Mouse (Mus musculus): ENCODE measurements around the gene Mme.

The Mme gene

DNA sequence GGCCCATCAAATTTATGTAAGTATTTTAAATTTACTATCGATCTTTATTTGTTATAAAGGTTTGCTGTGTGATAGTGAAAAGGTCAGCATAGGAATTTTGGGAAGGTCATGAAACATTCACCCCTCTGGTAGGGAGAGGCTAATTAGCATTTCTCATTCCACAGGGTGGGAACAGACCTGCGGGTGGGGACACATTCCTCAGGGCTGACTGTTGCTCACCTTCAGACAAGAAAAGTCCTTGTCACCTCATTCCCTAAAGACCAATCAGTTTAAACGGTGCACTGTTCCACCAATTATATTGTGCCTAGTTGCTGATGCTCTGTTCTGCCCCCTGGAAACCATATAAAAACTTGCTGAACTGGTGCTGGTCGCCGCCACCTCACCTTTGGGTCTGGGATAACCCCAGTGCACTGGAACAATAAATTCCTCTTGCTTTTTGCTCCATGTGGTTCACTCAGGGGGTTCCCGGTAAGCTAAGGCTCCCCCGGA is at the start of gene Mme:
Gene Mme (plus strand): TSS at position 439 of the 489 bp plus-strand sequence.
- DNase-seq (ENCODE audit: low spot score in 2 of 2), result no peak

DNA sequence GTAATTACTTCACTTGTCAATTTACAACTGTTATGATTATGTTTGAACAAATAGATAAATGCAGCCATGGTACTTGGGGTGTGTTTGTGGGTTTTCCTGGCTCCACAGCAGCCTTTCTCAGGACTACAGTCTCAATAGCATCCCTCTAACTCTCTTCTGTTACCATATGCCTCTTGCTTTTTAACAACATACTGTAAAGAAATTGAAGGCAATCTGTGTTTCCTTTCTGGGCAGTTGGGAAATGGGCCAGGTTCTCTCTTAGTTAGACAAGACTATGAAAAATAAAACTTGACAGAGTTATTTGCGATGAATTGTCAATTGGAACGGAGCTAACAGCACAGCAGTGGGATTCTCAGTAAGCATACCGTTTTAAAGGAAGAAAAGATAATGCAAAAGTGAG is 44.8 kb upstream of the Mme start:
- DNase-seq (ENCODE audit: low spot score in 2 of 2), result peak in 1 of 2 experiments; percentile 22

DNA sequence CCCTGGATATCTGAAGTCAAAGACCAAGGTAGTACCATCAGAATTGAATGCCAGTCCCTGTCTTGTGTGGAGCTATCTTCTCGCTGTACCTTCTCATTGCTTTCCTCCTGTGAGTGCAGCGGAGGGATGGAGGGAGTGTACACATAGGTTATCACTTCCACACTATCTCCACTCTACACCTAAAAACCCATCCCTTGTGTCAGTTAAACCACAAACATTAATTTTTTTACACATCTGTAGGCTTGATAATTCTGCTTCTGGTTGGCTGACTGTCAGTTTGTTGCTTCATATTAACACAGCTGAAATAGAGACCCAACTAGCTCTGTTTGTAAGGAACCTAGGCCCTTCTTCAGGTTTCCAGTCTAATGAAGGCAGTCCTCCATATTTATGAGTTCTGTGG is 43.3 kb upstream of the Mme start:
- no peak for DNase-seq (ENCODE audit: low spot score in 2 of 2)

DNA sequence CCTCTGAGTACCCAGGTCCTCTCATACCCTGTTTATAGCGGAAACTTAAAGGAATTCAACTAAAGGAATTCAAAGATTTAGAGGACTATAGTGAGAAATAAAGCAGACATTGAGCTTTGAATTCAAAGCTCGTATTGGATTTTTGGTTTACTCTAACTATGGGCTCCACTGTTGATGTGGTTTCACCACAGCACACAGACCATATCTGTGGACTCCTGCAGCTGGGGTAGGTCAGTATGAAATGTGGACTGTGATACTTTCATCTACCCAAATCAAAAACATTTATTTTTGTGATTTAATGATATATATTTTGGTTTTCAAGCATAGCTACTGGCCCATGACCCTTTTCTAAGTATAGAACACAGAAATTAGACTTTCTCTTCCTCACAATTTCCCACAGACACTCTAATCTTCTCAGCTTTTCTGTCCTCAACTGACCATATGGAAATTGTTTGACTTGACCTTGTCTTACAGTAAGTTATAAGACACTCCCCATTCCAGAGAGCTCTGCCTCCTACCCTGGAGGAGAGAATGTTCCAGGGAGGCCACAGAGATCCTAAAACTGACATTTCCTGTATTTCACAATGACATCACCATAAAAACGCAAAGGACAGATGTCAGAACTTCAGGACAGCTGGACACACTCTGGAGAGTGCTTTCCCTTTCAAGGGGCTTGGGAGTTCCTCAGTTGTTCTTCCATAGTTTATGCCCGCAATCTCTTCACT is 19.3 kb upstream of the Mme start:
- DNase-seq (ENCODE audit: low spot score in 2 of 2), result no peak

DNA sequence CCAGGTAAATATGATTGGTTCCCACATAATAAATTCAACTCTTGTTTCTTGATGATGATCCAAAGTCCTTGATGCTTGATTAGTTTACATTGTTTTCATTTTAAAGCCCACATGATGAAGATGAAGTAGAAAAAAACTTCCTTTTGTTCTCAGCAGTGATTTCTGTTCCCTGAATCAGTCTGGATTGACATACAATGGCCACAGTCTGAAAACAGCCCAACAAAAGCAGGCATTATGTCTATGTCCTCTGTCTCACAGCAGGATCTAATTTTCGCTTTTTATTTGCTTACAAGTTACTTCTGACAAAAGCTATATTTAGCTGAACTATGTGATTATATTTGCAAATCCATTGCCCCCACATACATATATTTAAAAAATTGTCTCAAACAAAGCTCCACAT is 17.7 kb upstream of the Mme start:
- no peak for DNase-seq (ENCODE audit: low spot score in 2 of 2)

DNA sequence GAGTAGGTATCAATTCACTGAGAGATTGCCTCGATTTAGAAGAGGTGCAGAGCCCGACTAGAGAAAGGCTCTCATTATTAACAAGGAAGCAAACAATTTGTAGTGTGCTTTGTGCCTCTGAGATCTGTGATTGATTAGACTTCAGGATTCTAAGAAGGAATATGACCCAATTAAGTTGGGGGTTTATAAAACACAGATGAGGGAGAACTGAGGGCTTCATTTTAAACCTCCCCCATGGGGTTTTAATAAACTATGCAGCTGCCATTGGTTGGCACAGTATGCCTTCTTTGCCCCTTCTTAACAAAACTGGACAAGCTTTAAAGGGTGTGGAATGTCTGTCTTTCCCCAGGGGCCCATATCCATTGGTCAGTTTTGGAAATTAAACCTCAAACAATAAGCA is 5.4 kb upstream of the Mme start:
- no peak for DNase-seq (ENCODE audit: low spot score in 2 of 2)

DNA sequence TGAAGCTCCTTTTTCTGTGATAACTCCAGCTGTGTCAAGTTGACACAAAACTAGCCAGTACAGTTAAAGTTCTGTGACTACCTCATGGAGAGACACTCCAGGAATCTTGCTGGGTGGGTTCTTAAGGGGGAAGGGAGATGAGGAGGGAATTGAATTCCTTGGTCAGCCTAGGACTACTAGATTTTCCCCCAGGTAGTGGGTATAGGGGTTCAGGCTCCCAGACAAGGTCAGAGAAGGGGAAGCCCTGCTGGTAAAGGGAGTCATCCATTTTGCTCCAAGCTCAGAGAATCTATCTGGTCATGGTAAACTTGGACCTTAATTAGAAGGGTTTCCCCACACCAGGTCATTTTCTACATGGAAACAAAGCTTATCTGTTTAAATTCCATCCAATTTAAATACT is 2.4 kb downstream of the Mme start:
- no peak for DNase-seq (ENCODE audit: low spot score in 2 of 2)

DNA sequence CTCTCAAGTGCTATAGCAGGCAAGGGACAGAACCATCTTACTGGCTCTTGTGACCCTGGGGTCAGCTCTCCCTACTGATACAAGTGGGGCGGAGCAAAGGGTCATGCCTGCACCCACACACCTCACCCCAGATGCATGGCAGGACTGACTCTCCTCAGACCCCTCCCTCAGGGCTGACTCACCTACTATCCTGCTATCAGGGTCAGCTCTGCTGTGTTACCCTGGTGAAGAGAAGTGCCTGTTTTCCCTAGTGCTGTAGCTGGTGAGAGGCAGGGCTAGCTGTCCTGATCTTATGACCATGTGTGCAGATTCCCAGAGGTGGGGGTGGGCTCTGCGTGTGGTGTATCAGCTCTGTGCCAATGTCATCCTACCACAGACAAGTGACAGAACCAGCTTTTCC is 30.8 kb downstream of the Mme start:
- DNase-seq (ENCODE audit: low spot score in 2 of 2), result no peak

DNA sequence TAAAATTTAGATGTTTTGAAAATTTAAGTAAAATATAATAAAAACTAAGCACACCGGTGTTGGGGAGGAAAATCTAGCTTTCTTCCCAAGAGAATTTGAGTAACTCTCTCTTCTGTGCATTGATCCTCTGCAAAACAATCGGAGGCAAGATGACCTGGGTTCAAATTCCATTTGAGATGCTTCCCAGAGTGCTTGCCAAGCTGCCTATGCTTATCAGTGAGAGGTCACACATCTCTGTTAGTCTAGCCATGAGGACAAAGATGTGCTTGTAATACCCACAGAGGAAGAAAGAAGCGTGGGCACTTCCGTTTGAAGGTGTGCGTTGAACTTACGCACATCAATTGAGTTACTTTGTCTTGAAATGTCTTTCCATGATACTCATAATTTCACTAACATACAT is 53.0 kb downstream of the Mme start:
- DNase-seq (ENCODE audit: low spot score in 2 of 2), result no peak

DNA sequence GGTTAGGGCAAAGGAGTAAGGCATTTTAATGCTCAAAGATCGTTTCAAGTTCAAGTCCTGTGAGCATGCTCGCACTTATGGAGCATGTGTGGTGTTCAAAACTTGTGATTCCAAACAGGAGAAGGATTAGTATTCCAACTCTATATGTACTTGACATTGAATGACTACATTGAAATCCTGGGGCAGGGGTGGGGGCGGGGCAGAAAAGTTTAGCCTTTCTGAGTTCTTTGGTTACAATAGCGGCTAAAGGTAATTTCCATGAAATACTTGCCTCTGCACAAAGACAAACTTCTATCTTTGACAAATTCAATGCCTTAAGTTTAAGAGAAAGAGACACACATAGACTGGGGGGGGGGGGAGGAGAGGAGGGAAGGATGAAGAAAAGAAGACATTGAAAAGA is 53.5 kb downstream of the Mme start:
- no peak for DNase-seq (ENCODE audit: low spot score in 2 of 2)

DNA sequence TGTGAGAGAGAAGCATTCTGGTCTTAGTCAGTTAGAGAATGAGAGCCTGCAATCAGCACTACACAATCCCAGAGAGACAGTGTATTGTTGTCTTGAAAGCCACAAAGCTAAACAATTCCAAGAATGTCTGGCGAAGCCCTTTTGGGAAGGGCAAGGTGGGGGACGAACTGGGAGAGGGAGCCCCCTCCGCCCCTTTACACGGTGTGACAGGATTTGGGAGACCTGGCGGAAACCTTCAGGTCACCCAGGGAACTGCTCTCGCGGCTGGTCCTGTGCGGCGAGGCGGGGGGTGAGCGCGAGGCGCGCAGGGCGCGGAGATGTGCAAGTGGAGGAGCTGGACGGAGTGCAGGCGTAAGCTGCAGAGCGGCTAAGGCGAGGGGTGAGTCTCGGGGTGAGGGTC is 53.9 kb downstream of the Mme start:
- no peak for DNase-seq (ENCODE audit: low spot score in 2 of 2)

DNA sequence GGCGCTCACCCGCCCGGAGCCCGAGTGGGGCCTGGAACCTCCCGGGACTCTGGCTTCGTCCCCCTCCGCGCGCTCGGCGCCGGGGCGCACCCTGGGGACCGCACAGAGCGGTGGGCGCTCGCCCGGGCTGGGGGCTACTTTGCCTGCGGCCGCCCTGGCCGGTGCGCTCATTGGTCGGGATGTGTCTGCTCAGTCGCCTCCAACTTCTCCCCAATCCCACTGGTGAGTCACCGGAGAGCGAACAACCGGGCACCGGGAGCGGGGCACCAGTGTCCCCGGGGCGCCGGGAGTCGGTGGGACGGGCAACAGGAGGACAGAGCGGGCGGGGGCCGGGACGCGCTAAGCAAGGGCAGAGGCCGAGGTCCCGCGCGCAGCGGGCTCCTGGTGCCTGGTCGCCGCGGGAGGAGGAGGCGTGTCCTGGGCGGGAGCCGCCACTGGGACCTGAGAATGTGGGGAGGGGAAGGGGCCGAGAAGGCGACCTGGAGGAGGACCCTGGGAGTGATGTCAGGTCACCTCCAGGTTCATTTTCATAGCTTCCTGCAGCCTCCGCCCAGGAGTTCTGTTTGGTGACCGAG is 54.4 kb downstream of the Mme start:
- DNase-seq (ENCODE audit: low spot score in 2 of 2), result peak in 1 of 2 experiments; percentile 2

DNA sequence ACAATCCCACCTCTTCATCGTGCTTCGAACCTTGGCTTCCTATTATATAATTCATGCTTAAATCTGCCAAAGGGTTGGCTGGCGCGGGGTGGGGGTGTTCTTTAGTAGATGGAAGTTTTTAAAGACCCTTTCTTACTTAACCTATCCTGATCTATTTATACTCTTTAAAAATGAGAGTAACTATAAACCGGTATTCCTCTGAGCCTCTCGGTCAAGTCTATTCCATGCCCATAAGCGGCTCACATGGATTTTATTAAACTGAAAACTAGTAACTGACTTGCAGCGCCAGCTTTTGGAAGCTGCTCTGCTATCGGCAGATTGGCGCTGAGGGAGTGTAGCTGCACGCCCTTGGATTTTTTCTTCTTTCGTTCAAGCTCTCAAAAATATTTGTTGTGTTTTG is 55.1 kb downstream of the Mme start:
- DNase-seq (ENCODE audit: low spot score in 2 of 2), result peak in 1 of 2 experiments; percentile 11

DNA sequence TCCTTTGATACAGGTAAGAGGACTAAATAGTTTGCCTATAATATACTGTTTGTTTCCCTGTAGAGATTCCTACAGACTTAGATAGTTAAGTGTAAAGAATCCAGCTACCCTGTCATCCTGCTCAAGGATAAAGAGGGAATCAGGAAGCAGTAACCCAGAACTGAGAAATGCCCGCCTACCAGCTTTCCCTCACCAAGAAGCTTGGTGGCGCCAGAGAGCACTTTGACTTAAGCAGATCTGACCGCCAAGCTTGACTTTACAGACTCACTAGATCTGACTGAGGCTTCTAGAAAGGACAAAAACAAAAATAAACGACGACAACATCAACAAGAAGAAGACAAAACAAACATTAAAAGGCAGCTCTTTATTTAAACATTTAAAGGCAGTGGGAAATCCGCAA is 56.5 kb downstream of the Mme start:
- DNase-seq (ENCODE audit: low spot score in 2 of 2), result peak; percentile 22 to 64

DNA sequence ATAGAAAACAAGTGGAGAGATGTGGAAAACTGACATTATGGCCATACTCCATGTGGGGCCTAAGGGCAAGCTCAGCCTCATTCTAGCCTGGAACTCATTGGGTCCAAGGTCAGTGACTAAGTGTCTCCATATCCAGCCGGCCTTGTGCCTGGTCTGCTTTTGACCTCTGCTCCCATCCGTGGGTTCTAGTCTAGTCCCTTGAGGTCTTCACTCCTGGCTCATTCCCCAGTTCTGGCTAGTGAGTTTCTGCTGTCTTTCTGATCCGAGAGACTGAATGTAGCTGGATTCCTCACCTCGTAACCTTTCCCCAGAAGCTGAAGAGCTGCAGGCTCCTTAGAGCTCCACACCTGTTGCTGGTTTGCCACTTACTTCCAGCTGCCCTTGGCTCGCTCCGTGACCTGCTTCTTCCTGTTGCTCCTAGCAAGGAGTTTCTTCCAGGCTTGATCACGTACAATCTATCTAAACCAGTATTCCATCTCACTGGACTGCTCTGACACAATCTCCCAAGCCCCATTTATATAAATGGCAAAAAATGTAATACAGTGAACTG is 73.9 kb downstream of the Mme start:
- no peak for DNase-seq (ENCODE audit: low spot score in 2 of 2)

DNA sequence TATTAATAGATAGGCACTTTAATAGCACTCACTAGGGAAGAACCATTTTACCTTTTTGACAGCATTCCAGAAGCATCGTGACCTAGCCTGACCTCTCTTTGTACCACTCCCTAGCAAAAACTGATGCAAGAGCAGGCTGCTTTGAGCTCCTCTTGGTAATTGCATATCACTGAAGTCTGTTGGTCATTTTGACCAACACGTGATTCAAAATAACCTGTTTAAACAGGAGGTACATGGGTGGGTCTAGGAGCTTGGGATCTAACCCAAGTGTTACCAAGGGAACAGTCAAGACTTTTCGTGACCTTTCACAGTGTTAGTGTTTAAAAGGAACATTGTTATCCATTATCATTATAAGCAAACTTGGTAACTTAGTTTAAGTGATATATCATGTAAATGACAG is 76.2 kb downstream of the Mme start:
- no peak for DNase-seq (ENCODE audit: low spot score in 2 of 2)

DNA sequence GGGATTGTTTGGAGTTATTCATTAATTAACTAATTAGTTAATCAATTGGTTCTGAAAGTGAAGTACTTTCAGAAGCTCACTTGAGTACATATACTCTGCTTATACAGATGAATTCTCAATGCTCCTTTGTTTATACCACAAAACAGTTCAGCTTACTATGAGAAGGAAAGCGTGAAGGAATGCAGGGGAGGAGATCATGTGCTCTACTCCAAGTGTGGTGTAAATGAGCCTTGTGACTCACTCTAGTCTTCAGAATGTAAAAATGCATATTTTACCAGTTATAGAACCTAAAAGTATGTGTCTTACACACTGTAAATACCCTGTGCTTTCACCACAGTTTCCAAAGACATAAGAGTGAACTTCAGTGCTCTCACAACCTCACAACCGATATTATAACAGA is 84.3 kb downstream of the Mme start:
- peak in 1 of 2 experiments; percentile 4 for DNase-seq (ENCODE audit: low spot score in 2 of 2)

DNA sequence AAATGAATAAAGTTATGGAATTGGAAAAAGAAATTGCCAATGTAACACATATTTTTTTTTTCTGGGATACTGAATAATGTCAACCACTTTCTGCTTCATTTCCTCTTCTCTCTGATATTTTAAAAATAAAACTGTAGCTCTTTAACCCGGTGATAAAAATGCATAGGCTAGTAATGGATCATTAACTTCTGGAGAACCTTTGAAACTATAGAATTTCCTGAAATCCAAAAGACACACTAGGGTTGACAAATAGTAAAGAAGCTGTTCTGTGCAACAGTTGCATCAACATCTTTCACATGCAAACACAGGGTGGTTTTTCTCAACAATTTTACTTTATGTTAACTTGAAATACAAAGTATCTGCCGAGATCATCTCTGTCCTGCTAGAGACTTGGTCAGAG is 98.8 kb downstream of the Mme start:
- DNase-seq (ENCODE audit: low spot score in 2 of 2), result no peak

DNA sequence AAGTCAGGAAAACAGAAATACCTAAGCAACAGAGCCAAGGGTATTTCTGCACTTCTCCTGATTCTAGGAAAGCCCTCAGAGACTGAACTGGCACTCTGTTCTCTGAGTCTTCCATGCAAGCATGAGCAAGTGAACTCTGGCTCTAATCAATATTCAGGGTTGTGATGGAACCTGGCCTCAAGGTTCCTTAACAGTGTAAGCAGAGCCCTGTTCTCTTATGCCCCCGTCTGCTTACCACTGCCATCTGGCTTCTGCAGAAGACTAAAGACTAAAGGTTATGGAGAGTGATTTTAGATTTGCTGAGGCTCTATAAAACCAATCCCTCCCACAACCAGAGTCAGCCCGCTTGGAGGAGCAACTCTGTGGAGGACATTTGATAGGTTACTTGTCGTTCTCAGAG is 99.2 kb downstream of the Mme start:
- DNase-seq (ENCODE audit: low spot score in 2 of 2), result no peak

DNA sequence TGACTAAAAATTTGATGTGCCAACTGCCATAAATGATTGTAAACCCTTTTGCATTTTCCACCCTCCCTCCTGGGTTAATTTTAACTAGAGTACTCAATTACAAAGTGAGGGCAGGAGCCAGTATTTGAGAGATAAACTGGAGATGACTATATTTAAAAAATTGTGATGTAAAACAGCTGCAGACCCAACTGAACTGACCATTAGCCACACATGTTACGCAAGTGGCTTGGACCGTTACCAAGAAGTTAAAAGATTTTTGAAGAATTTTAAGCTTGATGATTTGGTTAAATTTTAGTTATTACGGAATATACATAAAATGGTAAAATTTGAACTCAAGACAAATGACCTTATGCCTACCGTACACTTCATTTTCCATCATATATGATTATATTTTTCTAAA is 100.1 kb downstream of the Mme start:
- no peak for DNase-seq (ENCODE audit: low spot score in 2 of 2)

DNA sequence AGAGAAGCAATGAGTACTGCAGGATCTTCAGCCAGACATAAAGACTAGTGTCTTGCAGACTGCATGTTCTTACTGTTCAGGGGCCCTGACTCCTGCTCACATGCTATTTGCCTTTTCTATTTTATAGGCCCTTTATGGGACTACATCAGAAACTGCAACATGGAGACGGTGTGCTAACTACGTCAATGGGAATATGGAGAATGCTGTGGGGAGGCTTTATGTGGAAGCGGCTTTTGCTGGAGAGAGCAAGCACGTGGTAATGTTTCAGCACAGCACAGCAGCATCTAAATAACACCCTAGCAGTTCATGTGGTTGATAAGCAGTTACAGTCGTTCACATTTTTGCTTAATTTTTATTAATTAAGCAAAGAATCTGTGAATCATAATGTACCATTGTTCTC is 103.7 kb downstream of the Mme start:
- no peak for DNase-seq (ENCODE audit: low spot score in 2 of 2)

DNA sequence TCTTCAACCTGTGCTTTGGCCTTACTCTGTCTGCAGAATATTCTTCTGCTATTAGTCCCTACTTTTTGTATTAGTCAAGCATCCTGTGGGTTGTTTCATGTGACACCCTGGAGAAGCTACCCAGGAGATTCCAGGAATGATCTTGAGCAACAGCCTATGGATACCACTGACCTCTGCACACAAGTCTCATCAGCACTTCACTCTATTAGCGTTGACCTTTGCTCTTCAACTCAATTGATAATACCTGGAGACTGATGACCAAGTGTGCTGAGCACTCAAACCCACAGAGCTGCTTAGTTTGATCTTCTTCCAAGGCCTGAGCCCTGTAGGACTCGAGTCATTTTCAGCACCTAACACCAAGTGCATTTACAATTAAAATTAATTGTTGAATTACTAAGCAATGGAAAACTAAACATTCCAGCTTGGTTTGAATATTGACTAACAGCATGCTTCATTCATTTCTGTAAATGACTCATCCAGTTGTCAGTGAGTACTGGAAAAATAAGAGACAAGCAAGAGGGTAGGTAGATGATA is 107.6 kb downstream of the Mme start:
- no peak for DNase-seq (ENCODE audit: low spot score in 2 of 2)

DNA sequence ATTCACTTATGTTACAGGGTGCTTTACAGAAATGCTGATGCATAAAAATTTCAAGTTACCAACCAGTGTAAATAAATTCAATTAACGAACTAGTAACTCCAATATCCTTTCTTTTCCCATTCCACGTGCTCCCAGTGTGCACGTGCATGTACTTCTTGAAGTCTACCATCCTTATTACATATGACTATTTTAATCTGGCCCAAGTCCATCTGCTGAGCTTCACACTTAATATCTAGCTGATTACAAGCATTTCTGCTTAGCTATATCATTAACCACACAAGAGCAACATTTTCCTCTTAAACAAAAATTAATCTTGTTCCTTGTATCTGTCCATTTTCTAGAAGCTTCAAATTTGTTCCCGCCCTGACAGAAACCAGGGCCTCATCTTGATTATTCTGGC is 108.9 kb downstream of the Mme start:
- no peak for DNase-seq (ENCODE audit: low spot score in 2 of 2)

Data from left cerebral cortex, adult 9 months (tissue).